Mouse (Mus musculus) layer of hippocampus, postnatal 10 days (tissue): ENCODE data around the gene Atp5j2. TPM values are rescaled to one million over a fixed set of nuclear protein-coding genes. Genes with fewer than 3 reads are reported as not detected.
"Not testable (repeated sequence)": the region's sequence is repeated elsewhere in the genome, so short reads cannot be mapped to it uniquely, and the experiment has no call there.

Experiments used
- DNase-seq, 2 experiments: peaks; one replicate each; pipeline ENCODE4 v3.0.0; 2021; ENCODE audit warnings: low spot score in 2 of 2
- long read RNA-seq: library from polyadenylated mRNA; stranded (forward); transcript quantifications from one replicate; pipeline ENCODE4 v2.0.0, GENCODE M21; 2023
- total RNA-seq, 2 experiments: library from RNA; stranded (reverse); gene quantifications; 2 replicates each; pipeline ENCODE4 v1.2.3; 2021

The Atp5j2 gene
- total RNA-seq, result 100 to 1,000 TPM; 318 to 327 TPM
- long read RNA-seq, transcript Atp5j2-202 (4 exons, 955 nt), result major isoform, 450 of 475 reads
- long read RNA-seq, partial matches to known transcripts, result 12 of 475 reads
- long read RNA-seq, other reads (novel, unspliced or antisense), result 10 of 475 reads

GRCm38 (mm10) chr5:145191962-145192361, at the start of gene Atp5j2:
TSS of gene Atp5j2 (minus strand) at chr5:145192062.
- DNase-seq, result no peak

- DNase-seq, result peak in 1 of 2 experiments; percentile 31
Measured at GRCm38 (mm10) chr5:145234636-145235035, 42.8 kb upstream of the Atp5j2 start.

- DNase-seq, result no peak
Measured at GRCm38 (mm10) chr5:145231893-145232411, 40.1 kb upstream of the Atp5j2 start.

- peak; percentile 97 to 98 for DNase-seq
Measured at GRCm38 (mm10) chr5:145231367-145231871, 39.6 kb upstream of the Atp5j2 start, which contains the start of gene Zfp655. TSS of gene Zfp655 (plus strand) at chr5:145231715.

- DNase-seq, result no peak
Measured at GRCm38 (mm10) chr5:145230641-145231040, 38.8 kb upstream of the Atp5j2 start.

- DNase-seq, result not testable (repeated sequence)
Measured at GRCm38 (mm10) chr5:145229283-145229682, 37.4 kb upstream of the Atp5j2 start.

GRCm38 (mm10) chr5:145226453-145226852, 34.6 kb upstream of the Atp5j2 start:
- no peak for DNase-seq

GRCm38 (mm10) chr5:145223395-145223794, 31.5 kb upstream of the Atp5j2 start:
- no peak for DNase-seq

- no peak for DNase-seq
Measured at GRCm38 (mm10) chr5:145222840-145223239, 31.0 kb upstream of the Atp5j2 start.

GRCm38 (mm10) chr5:145219981-145220380, 28.1 kb upstream of the Atp5j2 start:
- no peak for DNase-seq

- DNase-seq, result no peak
Measured at GRCm38 (mm10) chr5:145218671-145219070, 26.8 kb upstream of the Atp5j2 start.

GRCm38 (mm10) chr5:145218206-145218605, 26.3 kb upstream of the Atp5j2 start:
- no peak for DNase-seq

GRCm38 (mm10) chr5:145217746-145218145, 25.9 kb upstream of the Atp5j2 start:
- no peak for DNase-seq

GRCm38 (mm10) chr5:145214679-145215078, 22.8 kb upstream of the Atp5j2 start:
- DNase-seq, result no peak

GRCm38 (mm10) chr5:145213505-145213904, 21.6 kb upstream of the Atp5j2 start:
- DNase-seq, result no peak

- DNase-seq, result no peak
Measured at GRCm38 (mm10) chr5:145212216-145212615, 20.4 kb upstream of the Atp5j2 start.

- no peak for DNase-seq
Measured at GRCm38 (mm10) chr5:145211340-145211739, 19.5 kb upstream of the Atp5j2 start.

- not testable (repeated sequence) for DNase-seq
Measured at GRCm38 (mm10) chr5:145208391-145208790, 16.5 kb upstream of the Atp5j2 start.

- DNase-seq, result no peak
Measured at GRCm38 (mm10) chr5:145207954-145208353, 16.1 kb upstream of the Atp5j2 start.

GRCm38 (mm10) chr5:145207385-145207784, 15.5 kb upstream of the Atp5j2 start:
- DNase-seq, result no peak

GRCm38 (mm10) chr5:145205041-145205440, 13.2 kb upstream of the Atp5j2 start:
- no peak for DNase-seq

GRCm38 (mm10) chr5:145203936-145204691, 12.3 kb upstream of the Atp5j2 start, which contains the start of gene Zkscan5:
TSS of gene Zkscan5 (plus strand) at chr5:145204562.
- peak; percentile 97 to 98 for DNase-seq
